Mouse (Mus musculus): ENCODE data around the gene Rabepk. TPM values are rescaled to one million over a fixed set of nuclear protein-coding genes. Genes with fewer than 3 reads are reported as not detected.
"Not testable (repeated sequence)": the region's sequence is repeated elsewhere in the genome, so short reads cannot be mapped to it uniquely, and the experiment has no call there.

Rabepk gene
- total and polyA plus RNA-seq, 3 experiments: 62.1 to 88.4 (median 68.8) TPM

DNA sequence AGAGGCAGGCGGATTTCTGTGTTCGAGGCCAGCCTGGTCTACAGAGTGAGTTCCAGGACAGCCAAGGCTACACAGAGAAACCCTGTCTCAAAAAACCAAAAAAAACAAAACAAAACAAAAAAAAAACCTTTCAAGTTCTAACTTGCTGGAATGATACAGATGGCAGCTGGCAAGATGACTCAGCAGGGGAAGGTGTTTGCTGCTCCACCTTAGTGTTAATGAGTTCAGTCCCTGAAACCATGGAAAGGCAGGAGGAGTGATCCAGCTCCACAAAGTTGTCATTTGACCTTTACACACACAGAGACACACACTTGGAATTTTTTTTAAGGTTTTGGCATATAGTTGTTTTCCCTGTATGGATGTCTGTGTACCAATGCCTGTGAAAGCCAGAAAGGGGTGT, 16.2 kb upstream of the Rabepk start:
- H3K9me3 ChIP-seq (replicated peaks; ENCODE audit: low read length); H3K9ac ChIP-seq (ENCODE audit: insufficient read depth, low read depth); H3K4me3 ChIP-seq (replicated peaks in 1 of 3; ENCODE audit: low read depth in 2 of 3, low read length in 2 of 3, poor library complexity in 1 of 3); H3K27ac ChIP-seq (ENCODE audit: insufficient read depth, low read depth); H3K4me2 ChIP-seq (ENCODE audit: insufficient read depth, low read depth, poor library complexity, severe bottlenecking); in situ Hi-C loops (cut with MboI; ENCODE audit: low pct_ligation_motif_present, low pct_unique_long_range_greater_than_20kb, low sequenced_read_pairs); H3K27me3 ChIP-seq (replicated peaks); dilution Hi-C loops (cut with MboI; ENCODE audit: extremely low pct_ligation_motif_present, extremely low pct_unique_long_range_greater_than_20kb, low sequenced_read_pairs); H3K4me1 ChIP-seq (ENCODE audit: control insufficient read depth in 1 of 2, insufficient read depth in 2 of 2); DNase-seq (ENCODE audit: extremely low read depth): not testable (repeated sequence)
- TF ChIP-seq POLR2AphosphoS2 (IDR thresholded peaks at IDR 0.05; ENCODE audit: low read depth, low read length): peak; percentile 35; the same call in 1 of the 2 replicates
- H3K79me2 ChIP-seq (replicated peaks; ENCODE audit: control insufficient read depth, extremely low read depth, insufficient read depth, poor library complexity, severe bottlenecking): peaks cover 45% of the 10 kb centered on the region
- peaks cover 43 to 84% of the 10 kb centered on the region in 2 experiments for H3K36me3 ChIP-seq (replicated peaks in 1 of 2; ENCODE audit: control insufficient read depth in 1 of 2, insufficient read depth in 1 of 2, low read length in 1 of 2)

DNA sequence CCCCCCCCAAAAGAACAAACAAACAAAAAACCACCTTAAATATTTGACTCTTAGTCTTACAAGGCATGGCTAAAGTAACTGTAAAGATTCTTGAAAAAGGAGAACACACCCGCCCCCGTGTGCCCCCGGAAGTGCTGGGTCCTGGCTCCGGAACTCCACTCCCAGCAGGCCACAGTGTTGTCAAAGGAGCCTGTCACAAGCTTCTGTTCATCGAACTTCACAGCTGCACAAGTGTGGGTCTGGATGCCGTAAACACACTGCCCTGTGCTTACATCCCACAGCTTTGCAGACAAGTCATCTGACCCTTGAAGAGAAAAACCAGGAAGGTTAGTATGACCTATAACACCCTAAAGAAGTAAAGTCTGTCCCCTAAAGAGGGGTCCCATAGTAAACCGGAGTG, 13.0 kb upstream of the Rabepk start:
- dilution Hi-C loops (cut with MboI; ENCODE audit: extremely low pct_ligation_motif_present, extremely low pct_unique_long_range_greater_than_20kb, low sequenced_read_pairs) (no loop called here), in situ Hi-C loops (cut with MboI; ENCODE audit: low pct_ligation_motif_present, low pct_unique_long_range_greater_than_20kb, low sequenced_read_pairs) (no loop called here)
- Histone ChIP-seq H3K36me3 (replicated peaks in 1 of 2; ENCODE audit: control insufficient read depth in 1 of 2, insufficient read depth in 1 of 2, low read length in 1 of 2) (peaks cover 51 to 90% of the 10 kb centered on the region in 2 experiments), H3K79me2 (replicated peaks; ENCODE audit: control insufficient read depth, extremely low read depth, insufficient read depth, poor library complexity, severe bottlenecking) (peaks cover 68% of the 10 kb centered on the region), H3K9me3 (replicated peaks; ENCODE audit: low read length) (no peaks in the 10 kb centered on the region), H3K27ac (ENCODE audit: insufficient read depth, low read depth) (no peak overlapping the region), H3K27me3 (replicated peaks) (no peaks in the 10 kb centered on the region), H3K4me1 (ENCODE audit: control insufficient read depth in 1 of 2, insufficient read depth in 2 of 2) (peaks cover 4 to 10% of the 10 kb centered on the region in 2 experiments; a peak in 3 of 4 replicates), H3K4me2 (ENCODE audit: insufficient read depth, low read depth, poor library complexity, severe bottlenecking) (no peak overlapping the region), H3K4me3 (replicated peaks in 1 of 3; ENCODE audit: low read depth in 2 of 3, low read length in 2 of 3, poor library complexity in 1 of 3) (no peak overlapping the region), H3K9ac (ENCODE audit: insufficient read depth, low read depth) (no peak overlapping the region)
- DNase-seq (ENCODE audit: extremely low read depth): no peak
- no peak for TF ChIP-seq NRF1 (IDR thresholded peaks at IDR 0.05; ENCODE audit: low read depth, low read length)
- TF ChIP-seq MXI1 (IDR thresholded peaks at IDR 0.05; ENCODE audit: low read depth, low read length): no peak
- no peak for TF ChIP-seq MAX (IDR thresholded peaks at IDR 0.05; ENCODE audit: low read length)
- no peak for TF ChIP-seq TBP (conservative IDR thresholded peaks at IDR 0.05; ENCODE audit: low read depth, low read length)
- no peak for TF ChIP-seq UBTF (IDR thresholded peaks at IDR 0.05; ENCODE audit: low read depth, low read length)
- TF ChIP-seq CHD2 (IDR thresholded peaks at IDR 0.05; ENCODE audit: low read length): no peak
- TF ChIP-seq NELFE (IDR thresholded peaks at IDR 0.05; ENCODE audit: low read depth, low read length): no peak
- TF ChIP-seq ELF1 (IDR thresholded peaks at IDR 0.05; ENCODE audit: low read depth, low read length): no peak
- TF ChIP-seq RAD21 (IDR thresholded peaks at IDR 0.05; ENCODE audit: low read depth, low read length): no peak
- no peak for TF ChIP-seq ZMIZ1 (IDR thresholded peaks at IDR 0.05; ENCODE audit: low read depth, low read length)
- no peak for TF ChIP-seq USF2 (conservative IDR thresholded peaks at IDR 0.05; ENCODE audit: low read depth, low read length)

DNA sequence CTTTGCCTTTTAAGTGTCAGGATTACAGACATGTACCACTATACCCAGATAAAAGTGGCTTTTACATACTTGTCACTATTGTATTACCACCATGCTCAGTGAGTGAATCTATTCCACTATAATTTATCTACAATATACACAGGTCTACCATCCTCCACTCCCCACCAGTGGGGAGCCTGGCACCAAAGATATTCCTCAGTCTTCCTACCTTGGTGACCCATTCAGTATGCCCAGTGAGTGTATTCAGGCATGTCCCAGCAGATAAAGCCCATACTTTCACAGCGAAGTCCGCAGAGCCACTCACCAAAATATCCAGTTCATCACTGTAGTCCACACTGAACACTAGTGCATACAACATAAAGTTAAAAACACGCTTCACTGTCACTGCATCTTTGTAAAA, 11.1 kb upstream of the Rabepk start:
- Histone ChIP-seq H3K9me3 (replicated peaks; ENCODE audit: low read length) (no peaks in the 10 kb centered on the region), H3K9ac (ENCODE audit: insufficient read depth, low read depth) (no peak overlapping the region), H3K27me3 (replicated peaks) (no peaks in the 10 kb centered on the region), H3K4me1 (ENCODE audit: control insufficient read depth in 1 of 2, insufficient read depth in 2 of 2) (peaks cover 4 to 18% of the 10 kb centered on the region in 2 experiments; a peak in 3 of 4 replicates), H3K36me3 (replicated peaks in 1 of 2; ENCODE audit: control insufficient read depth in 1 of 2, insufficient read depth in 1 of 2, low read length in 1 of 2) (peaks cover 49 to 93% of the 10 kb centered on the region in 2 experiments), H3K27ac (ENCODE audit: insufficient read depth, low read depth) (no peak overlapping the region), H3K79me2 (replicated peaks; ENCODE audit: control insufficient read depth, extremely low read depth, insufficient read depth, poor library complexity, severe bottlenecking) (peaks cover 82% of the 10 kb centered on the region), H3K4me2 (ENCODE audit: insufficient read depth, low read depth, poor library complexity, severe bottlenecking) (no peak overlapping the region), H3K4me3 (replicated peaks in 1 of 3; ENCODE audit: low read depth in 2 of 3, low read length in 2 of 3, poor library complexity in 1 of 3) (no peak overlapping the region)
- dilution Hi-C loops (cut with MboI; ENCODE audit: extremely low pct_ligation_motif_present, extremely low pct_unique_long_range_greater_than_20kb, low sequenced_read_pairs) (no loop called here), in situ Hi-C loops (cut with MboI; ENCODE audit: low pct_ligation_motif_present, low pct_unique_long_range_greater_than_20kb, low sequenced_read_pairs) (no loop called here)
- TF ChIP-seq EP300 (IDR thresholded peaks at IDR 0.05; ENCODE audit: low read length) (no peak), JUN (IDR thresholded peaks at IDR 0.05; ENCODE audit: insufficient read depth, low read depth, low read length) (no peak), SMC3 (IDR thresholded peaks at IDR 0.05; ENCODE audit: low read depth, low read length) (no peak), ETS1 (conservative IDR thresholded peaks at IDR 0.05; ENCODE audit: low read depth, low read length) (no peak), KAT2A (IDR thresholded peaks at IDR 0.05; ENCODE audit: insufficient replicate concordance, low read length) (no peak), GABPA (IDR thresholded peaks at IDR 0.05; ENCODE audit: insufficient replicate concordance, low read depth, low read length) (no peak), POLR2A (IDR thresholded peaks at IDR 0.05; ENCODE audit: low read depth, low read length) (no peak), POLR2AphosphoS2 (IDR thresholded peaks at IDR 0.05; ENCODE audit: low read depth, low read length) (no peak), BHLHE40 (IDR thresholded peaks at IDR 0.05; ENCODE audit: low read depth, low read length) (no peak), ZNF384 (IDR thresholded peaks at IDR 0.05; ENCODE audit: low read depth, low read length) (no peak)
- DNase-seq (ENCODE audit: extremely low read depth): no peak

Measured in CH12.LX (cell line).